Mouse (Mus musculus) liver, adult 2 months (tissue): ENCODE data around the gene Tbx10.

Source experiments
- CTCF ChIP-seq: fragments of 200-500 bp; IDR thresholded peaks from 2 replicates; pipeline ENCODE4 v1.5.1; 2011; ENCODE audit warnings: low read depth, low read length, control low read depth
- POLR2A ChIP-seq: fragments of 200-500 bp; IDR thresholded peaks from 2 replicates; pipeline ENCODE4 v1.6.1; 2011; ENCODE audit warnings: low read length, control low read depth; ENCODE audit not compliant: insufficient read depth; ENCODE audit errors: extremely low read depth

DNA sequence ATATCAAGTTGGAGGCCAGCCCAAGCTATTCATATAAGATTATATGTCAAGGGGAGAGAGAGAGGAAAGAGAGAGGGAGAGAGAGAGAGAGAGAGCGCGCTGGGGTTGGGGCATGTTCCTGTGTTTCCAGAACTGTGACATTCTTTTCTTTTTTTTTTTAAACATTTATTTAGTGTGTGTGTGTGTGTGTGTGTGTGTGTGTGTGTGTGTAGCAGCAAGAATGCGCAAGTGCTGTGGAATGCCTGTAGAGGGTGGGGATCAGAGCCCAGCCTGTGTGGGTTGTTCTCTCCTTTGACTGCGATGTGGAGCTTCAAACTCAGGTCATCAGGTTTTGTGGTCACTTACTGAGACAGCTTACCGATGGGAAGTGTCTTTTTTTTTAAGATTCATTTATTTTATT lies 32.3 kb upstream of the Tbx10 start:
- TF ChIP-seq CTCF (no peak), POLR2A (no peak)
